Mouse (Mus musculus): ENCODE results near the gene 2210010C04Rik.
"Not testable (repeated sequence)": the region's sequence is repeated elsewhere in the genome, so short reads cannot be mapped to it uniquely, and the experiment has no call there.

Gene 2210010C04Rik

GRCm38 (mm10) chr6:41019140-41019539 is 16.2 kb downstream of the 2210010C04Rik start:
- DNase-seq (ENCODE audit: low read depth, low spot score): no peak

DNA sequence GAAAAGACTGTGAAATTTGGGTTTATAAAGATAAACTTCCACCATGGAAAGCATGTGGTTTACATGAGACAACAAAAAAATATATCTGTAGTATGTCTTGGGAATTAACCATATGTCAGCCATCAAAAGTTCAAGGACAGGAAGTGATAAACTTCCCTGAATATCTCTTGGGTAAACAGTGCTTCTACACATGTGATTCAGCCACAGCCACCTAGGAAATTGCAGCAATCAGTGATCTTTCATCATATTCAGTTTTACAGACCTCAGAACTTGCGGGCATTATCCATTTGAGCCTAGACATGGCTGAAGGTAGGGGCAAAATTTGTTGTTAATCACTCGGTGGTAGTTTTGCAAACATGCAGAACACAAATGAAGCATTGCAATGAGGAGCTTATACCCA is 16.7 kb downstream of the 2210010C04Rik start:
- DNase-seq (ENCODE audit: low read depth, low spot score): no peak

GRCm38 (mm10) chr6:41015065-41015464 is 20.2 kb downstream of the 2210010C04Rik start:
- DNase-seq (ENCODE audit: low read depth, low spot score): no peak

- not testable (repeated sequence) for DNase-seq (ENCODE audit: low read depth, low spot score)
Observed at GRCm38 (mm10) chr6:40999379-40999778, 35.9 kb downstream of the 2210010C04Rik start, which contains the start of gene Gm2663. Gene Gm2663, minus strand, starts transcription at chr6:40999479.

All from c-Kit-negative CD71-positive TER-119-positive erythroid progenitor cells, embryonic 14.5 days (primary cell).